Mouse (Mus musculus): Measurements from ENCODE around the gene P2rx7. TPM values are rescaled to one million over a fixed set of nuclear protein-coding genes. Genes with fewer than 3 reads are reported as not detected.

P2rx7 gene
- polyA plus RNA-seq, 1 experiment from 2014 or later = 1.3 TPM

DNA sequence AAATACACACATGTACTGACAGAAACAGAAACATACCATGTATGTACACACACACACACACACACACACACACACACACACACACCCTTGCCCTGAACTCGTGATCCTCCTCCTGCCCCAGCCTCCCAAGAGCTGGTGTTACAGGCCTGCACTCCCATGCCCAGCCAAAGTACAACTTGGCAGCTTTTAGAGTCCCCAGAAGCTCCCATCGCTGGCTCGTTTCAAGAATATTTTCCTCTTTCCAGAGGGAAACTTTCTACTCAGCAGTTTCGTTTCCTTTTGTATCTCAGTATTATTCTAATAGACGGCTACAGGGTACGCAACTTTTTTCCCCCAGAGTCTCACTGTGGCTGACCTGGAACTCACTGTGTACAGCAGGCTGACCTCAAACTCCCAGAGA lies 58.4 kb downstream of the P2rx7 start:
- H3K27ac ChIP-seq (ENCODE audit: low read depth, low read length) = no peak overlapping the region
- H3K4me1 ChIP-seq (replicated peaks; ENCODE audit: control insufficient read depth, insufficient read depth, low read length) = peaks cover 41% of the 10 kb centered on the region
- WGBS = 75% methylated on average over 6 of the region's 6 CpGs

DNA sequence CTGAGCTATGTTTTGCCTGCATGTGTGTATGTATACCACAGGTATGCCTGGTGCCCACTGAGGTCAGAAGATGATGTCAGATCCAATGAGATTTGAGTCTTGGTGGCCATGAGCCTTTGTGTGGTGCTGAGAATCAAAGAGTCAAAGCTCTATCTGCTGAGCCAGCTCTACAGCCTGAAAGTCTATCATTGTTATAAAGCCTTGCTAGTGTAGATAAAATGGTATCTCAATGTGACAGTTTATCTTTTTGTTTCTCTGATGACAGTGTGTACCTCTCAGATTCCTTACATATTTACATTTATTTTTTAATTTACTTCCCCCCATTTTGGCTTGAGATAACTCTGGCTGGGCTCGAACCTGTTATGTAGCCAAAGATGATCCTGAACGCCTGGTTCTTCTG lies 59.9 kb downstream of the P2rx7 start:
- Histone ChIP-seq H3K27ac (ENCODE audit: low read depth, low read length) (no peak overlapping the region), H3K27me3 (replicated peaks; ENCODE audit: control insufficient read depth, insufficient read depth, low read length) (no peaks in the 10 kb centered on the region), H3K36me3 (ENCODE audit: control insufficient read depth, insufficient read depth, low read length) (no peaks in the 10 kb centered on the region), H3K4me3 (ENCODE audit: low read depth, low read length) (no peak overlapping the region), H3K9ac (ENCODE audit: low read depth, low read length) (no peak overlapping the region), H3K9me3 (ENCODE audit: control insufficient read depth, low read length) (no peaks in the 10 kb centered on the region), H3K4me2 (no peak overlapping the region), H3K4me1 (replicated peaks; ENCODE audit: control insufficient read depth, insufficient read depth, low read length) (peaks cover 37% of the 10 kb centered on the region)
- DNase-seq (ENCODE audit: low spot score) = no peak
- ATAC-seq (replicated peaks; ENCODE audit: low FRiP score) = no peak
- 63% methylated on average over 2 of the region's 2 CpGs for WGBS

More for the DNA sequence above, 58.4 kb downstream of the P2rx7 start:
- Histone ChIP-seq H3K9ac (ENCODE audit: low read depth, low read length) (no peak overlapping the region), H3K27me3 (replicated peaks; ENCODE audit: control insufficient read depth, insufficient read depth, low read length) (no peaks in the 10 kb centered on the region), H3K9me3 (ENCODE audit: control insufficient read depth, low read length) (no peaks in the 10 kb centered on the region), H3K4me2 (no peak overlapping the region), H3K36me3 (ENCODE audit: control insufficient read depth, insufficient read depth, low read length) (no peaks in the 10 kb centered on the region), H3K4me3 (ENCODE audit: low read depth, low read length) (no peak overlapping the region)
- DNase-seq (ENCODE audit: low spot score) = no peak
- ATAC-seq (replicated peaks; ENCODE audit: low FRiP score) = no peak

DNA sequence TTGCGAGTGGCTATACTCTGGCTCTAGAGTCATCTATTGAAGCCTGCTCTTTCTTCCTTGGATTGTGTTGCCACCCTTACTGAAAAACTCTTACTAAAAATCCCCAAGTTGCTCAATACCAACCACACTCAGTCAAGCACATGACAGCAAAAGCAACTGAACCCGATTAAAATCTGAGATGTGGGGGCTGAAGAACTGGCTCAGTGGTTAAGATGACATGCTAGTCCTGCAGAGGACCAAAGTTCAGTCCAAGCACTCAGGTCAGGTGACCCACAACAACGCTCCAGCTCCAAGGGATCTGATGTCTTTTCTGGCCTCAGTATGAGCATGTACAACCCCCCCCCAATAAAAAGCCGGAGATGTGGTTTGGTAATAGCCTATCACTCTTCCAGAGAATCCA lies 60.9 kb downstream of the P2rx7 start:
- no peak overlapping the region for H3K4me2 ChIP-seq
- peaks cover 34% of the 10 kb centered on the region for H3K4me1 ChIP-seq (replicated peaks; ENCODE audit: control insufficient read depth, insufficient read depth, low read length)
- 78% methylated on average over 4 of the region's 4 CpGs for WGBS
- H3K9ac ChIP-seq (ENCODE audit: low read depth, low read length) = no peak overlapping the region
- no peaks in the 10 kb centered on the region for H3K9me3 ChIP-seq (ENCODE audit: control insufficient read depth, low read length)
- no peaks in the 10 kb centered on the region for H3K27me3 ChIP-seq (replicated peaks; ENCODE audit: control insufficient read depth, insufficient read depth, low read length)
- DNase-seq (ENCODE audit: low spot score) = no peak
- ATAC-seq (replicated peaks; ENCODE audit: low FRiP score) = no peak
- no peak overlapping the region for H3K27ac ChIP-seq (ENCODE audit: low read depth, low read length)
- no peaks in the 10 kb centered on the region for H3K36me3 ChIP-seq (ENCODE audit: control insufficient read depth, insufficient read depth, low read length)
- no peak overlapping the region for H3K4me3 ChIP-seq (ENCODE audit: low read depth, low read length)

DNA sequence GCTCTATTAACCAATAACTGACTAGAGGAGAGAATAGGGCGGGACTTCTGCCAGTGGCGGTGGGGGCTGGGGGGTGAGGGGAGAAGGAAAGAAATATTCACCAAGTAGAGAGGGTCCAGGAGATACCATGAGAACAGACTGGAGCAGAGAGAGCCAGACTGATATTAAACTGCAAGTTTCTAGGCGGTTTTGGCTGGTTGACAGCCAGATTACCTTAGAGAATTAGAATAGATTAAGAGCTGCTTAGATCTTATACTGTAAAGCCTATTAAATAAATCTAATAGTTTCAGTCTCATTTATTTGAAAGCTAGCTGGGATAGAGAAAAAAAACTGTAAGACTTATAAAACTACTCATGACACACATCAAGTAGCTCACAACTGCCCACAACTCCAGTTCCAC lies 61.5 kb downstream of the P2rx7 start:
- H3K4me1 ChIP-seq (replicated peaks; ENCODE audit: control insufficient read depth, insufficient read depth, low read length) = peaks cover 32% of the 10 kb centered on the region
- H3K27ac ChIP-seq (ENCODE audit: low read depth, low read length) = no peak overlapping the region
- no peak for ATAC-seq (replicated peaks; ENCODE audit: low FRiP score)

DNA sequence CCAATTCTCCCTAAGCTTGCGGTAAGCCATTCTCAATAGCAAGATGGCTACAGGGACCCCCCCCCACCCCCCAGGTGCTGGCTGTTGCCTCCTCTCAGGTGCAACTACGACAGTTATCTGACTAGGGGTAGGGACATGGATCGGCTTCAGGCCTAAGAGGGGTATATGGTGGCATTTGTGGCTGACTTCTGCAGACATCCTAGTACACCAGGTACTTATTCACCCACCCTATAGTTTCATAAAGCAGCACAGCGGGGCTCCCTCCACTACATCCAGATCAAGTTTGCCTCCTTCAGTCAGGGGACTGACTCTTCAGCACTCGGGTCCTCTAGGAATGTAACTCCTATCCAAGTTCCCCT lies 63.2 kb downstream of the P2rx7 start:
- no peaks in the 10 kb centered on the region for H3K27me3 ChIP-seq (replicated peaks; ENCODE audit: control insufficient read depth, insufficient read depth, low read length)
- 38% methylated on average over 5 of the region's 5 CpGs for WGBS
- no peaks in the 10 kb centered on the region for H3K9me3 ChIP-seq (ENCODE audit: control insufficient read depth, low read length)
- no peak for DNase-seq (ENCODE audit: low spot score)
- H3K9ac ChIP-seq (ENCODE audit: low read depth, low read length) = peak overlapping the region; percentile 82
- H3K4me2 ChIP-seq = peak overlapping the region; percentile 99
- peak overlapping the region; percentile 84; the same call in 1 of the 2 replicates for H3K27ac ChIP-seq (ENCODE audit: low read depth, low read length)
- ATAC-seq (replicated peaks; ENCODE audit: low FRiP score) = peak; percentile 38
- H3K4me1 ChIP-seq (replicated peaks; ENCODE audit: control insufficient read depth, insufficient read depth, low read length) = peaks cover 22% of the 10 kb centered on the region
- H3K4me3 ChIP-seq (ENCODE audit: low read depth, low read length) = peak overlapping the region; percentile 75
- H3K36me3 ChIP-seq (ENCODE audit: control insufficient read depth, insufficient read depth, low read length) = no peaks in the 10 kb centered on the region

More for the DNA sequence above, 61.5 kb downstream of the P2rx7 start:
- Histone ChIP-seq H3K36me3 (ENCODE audit: control insufficient read depth, insufficient read depth, low read length) (no peaks in the 10 kb centered on the region), H3K9ac (ENCODE audit: low read depth, low read length) (no peak overlapping the region), H3K4me3 (ENCODE audit: low read depth, low read length) (no peak overlapping the region), H3K4me2 (no peak overlapping the region), H3K27me3 (replicated peaks; ENCODE audit: control insufficient read depth, insufficient read depth, low read length) (no peaks in the 10 kb centered on the region), H3K9me3 (ENCODE audit: control insufficient read depth, low read length) (no peaks in the 10 kb centered on the region)
- DNase-seq (ENCODE audit: low spot score) = no peak
- 68% methylated on average over 3 of the region's 3 CpGs for WGBS

DNA sequence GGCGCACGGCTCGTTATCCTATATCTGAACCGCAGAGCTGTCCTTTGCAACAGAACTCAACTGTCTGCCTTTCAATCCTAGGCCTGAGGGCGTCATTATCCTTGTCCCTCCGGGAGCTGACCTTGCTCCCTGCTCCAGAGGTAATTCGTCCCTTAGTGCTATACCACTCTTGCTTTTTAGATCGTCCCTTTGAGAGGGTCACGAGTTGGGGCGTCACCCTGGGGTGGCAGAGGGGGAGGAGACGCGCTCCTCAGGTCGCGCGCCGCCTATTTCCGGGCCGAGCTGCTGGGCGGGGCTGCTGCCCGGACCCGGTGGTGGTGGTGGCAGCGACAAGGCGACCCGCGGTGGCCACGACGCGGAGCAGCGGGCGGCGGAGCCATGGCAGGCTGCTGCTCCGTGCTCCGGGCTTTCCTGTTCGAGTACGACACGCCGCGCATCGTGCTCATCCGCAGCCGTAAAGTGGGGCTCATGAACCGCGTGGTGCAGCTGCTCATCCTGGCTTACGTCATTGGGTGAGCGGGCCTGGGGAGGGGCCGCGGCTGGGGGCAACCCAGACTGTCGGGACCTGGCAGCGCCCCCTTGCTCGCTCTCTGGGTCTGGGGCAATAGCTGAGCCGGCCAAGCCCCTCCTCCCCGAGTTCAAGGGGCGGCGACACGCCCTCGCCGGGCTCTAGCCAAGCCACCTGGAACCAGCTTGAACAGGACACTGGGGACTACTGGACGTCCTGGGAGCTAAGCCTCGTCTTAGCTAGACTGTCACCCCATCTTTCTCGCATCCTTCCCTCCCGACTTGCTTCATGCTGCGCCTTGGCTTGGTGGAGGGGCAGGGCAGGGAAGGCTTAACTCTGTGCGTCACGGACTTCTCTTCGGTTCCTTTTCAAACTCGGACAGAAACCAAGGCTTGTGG lies 63.8 kb downstream of the P2rx7 start, which contains the start of gene P2rx4:
P2rx4 (plus strand) TSS at position 269 of the 906 bp plus-strand sequence.
- WGBS = under 1% methylated on average over 65 of the region's 66 CpGs
- no peaks in the 10 kb centered on the region for H3K9me3 ChIP-seq (ENCODE audit: control insufficient read depth, low read length)
- H3K4me3 ChIP-seq (ENCODE audit: low read depth, low read length) = peak within 1 kb of the TSS; percentile 75
- H3K27ac ChIP-seq (ENCODE audit: low read depth, low read length) = peak within 1 kb of the TSS; percentile 84
- DNase-seq (ENCODE audit: low spot score) (peak; percentile 84), ATAC-seq (replicated peaks; ENCODE audit: low FRiP score) (peak; percentile 87)
- H3K4me2 ChIP-seq = peak within 1 kb of the TSS; percentile 99
- H3K9ac ChIP-seq (ENCODE audit: low read depth, low read length) = peak within 1 kb of the TSS; percentile 82
- H3K27me3 ChIP-seq (replicated peaks; ENCODE audit: control insufficient read depth, insufficient read depth, low read length) = no peaks in the 10 kb centered on the region
- H3K36me3 ChIP-seq (ENCODE audit: control insufficient read depth, insufficient read depth, low read length) = no peaks in the 10 kb centered on the region
- H3K4me1 ChIP-seq (replicated peaks; ENCODE audit: control insufficient read depth, insufficient read depth, low read length) = peaks cover 22% of the 10 kb centered on the region

DNA sequence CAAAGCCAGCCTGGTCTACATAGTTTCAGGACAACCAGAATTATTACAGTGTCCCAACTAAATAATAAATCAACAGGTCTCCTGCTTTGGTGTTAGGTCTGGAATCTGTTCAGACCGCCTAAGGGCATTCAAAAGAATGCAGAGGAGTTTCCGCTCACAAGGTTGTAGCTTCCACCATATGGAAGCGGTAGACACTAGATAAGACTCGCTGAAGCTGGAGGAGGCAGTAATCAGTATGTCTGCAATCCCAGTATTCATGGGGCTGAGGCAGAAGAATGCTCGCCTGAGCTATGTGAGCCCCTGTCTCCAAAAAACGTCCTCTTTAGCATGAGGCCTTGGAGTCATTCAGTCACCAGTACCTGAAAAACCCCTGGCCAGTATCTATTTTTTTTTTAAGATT lies 65.1 kb downstream of the P2rx7 start:
- no peak overlapping the region for H3K9ac ChIP-seq (ENCODE audit: low read depth, low read length)
- peak; percentile 62 for ATAC-seq (replicated peaks; ENCODE audit: low FRiP score)
- H3K4me1 ChIP-seq (replicated peaks; ENCODE audit: control insufficient read depth, insufficient read depth, low read length) = peaks cover 17% of the 10 kb centered on the region
- H3K36me3 ChIP-seq (ENCODE audit: control insufficient read depth, insufficient read depth, low read length) = no peaks in the 10 kb centered on the region
- H3K27ac ChIP-seq (ENCODE audit: low read depth, low read length) = no peak overlapping the region; the same call in 1 of the 2 replicates
- no peak for DNase-seq (ENCODE audit: low spot score)
- no peaks in the 10 kb centered on the region for H3K9me3 ChIP-seq (ENCODE audit: control insufficient read depth, low read length)
- peak overlapping the region; percentile 99; the same call in 1 of the 2 replicates for H3K4me2 ChIP-seq
- H3K4me3 ChIP-seq (ENCODE audit: low read depth, low read length) = no peak overlapping the region
- 37% methylated on average over 6 of the region's 6 CpGs for WGBS
- no peaks in the 10 kb centered on the region for H3K27me3 ChIP-seq (replicated peaks; ENCODE audit: control insufficient read depth, insufficient read depth, low read length)

DNA sequence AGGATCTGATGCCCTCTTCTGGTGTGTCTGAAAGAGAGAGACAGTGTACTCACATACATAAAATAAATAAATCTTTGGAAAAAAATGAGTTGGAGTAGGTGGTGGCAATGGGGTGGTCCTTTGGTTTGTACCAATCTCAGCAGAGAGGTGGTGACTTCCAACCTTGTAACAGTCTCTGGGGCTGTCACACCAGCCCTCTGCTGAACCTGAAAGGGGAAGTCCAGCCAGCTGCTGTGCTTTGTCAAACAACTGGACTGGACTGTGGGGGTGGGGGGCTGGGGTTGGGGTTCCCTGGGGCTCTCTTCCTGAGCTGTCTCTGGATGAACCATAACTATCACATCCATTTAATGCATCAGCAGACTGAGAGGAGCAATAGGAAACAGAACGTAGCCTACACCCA lies 72.0 kb downstream of the P2rx7 start:
- Histone ChIP-seq H3K4me3 (ENCODE audit: low read depth, low read length) (no peak overlapping the region), H3K36me3 (ENCODE audit: control insufficient read depth, insufficient read depth, low read length) (peaks cover 3% of the 10 kb centered on the region; the same call in 1 of the 2 replicates), H3K4me2 (no peak overlapping the region), H3K9me3 (ENCODE audit: control insufficient read depth, low read length) (no peaks in the 10 kb centered on the region), H3K9ac (ENCODE audit: low read depth, low read length) (no peak overlapping the region), H3K27me3 (replicated peaks; ENCODE audit: control insufficient read depth, insufficient read depth, low read length) (no peaks in the 10 kb centered on the region), H3K4me1 (replicated peaks; ENCODE audit: control insufficient read depth, insufficient read depth, low read length) (no peaks in the 10 kb centered on the region), H3K27ac (ENCODE audit: low read depth, low read length) (no peak overlapping the region)
- DNase-seq (ENCODE audit: low spot score) = no peak
- no peak for ATAC-seq (replicated peaks; ENCODE audit: low FRiP score)
- 78% methylated on average over 1 of the region's 1 CpGs for whole genome bisulfite sequencing

DNA sequence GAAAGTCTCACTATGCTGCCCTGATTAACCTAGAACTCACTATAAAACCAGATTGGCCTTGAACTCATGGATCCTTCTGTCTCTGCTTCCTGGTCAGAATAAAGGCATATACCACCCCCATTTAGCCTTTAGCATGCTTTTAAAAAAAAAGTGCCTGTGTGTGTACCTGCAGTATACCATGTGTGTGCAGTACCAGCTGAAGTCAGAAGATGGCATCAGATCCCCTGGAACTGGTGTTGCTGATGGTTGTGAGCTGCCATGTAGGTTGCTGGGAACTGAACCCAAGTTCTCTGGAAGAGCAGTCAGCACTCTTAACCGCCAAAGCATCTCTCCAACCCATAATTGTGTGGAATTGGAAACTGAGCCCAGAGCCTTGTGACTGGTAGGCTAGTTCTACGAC lies 73.1 kb downstream of the P2rx7 start:
- H3K9me3 ChIP-seq (ENCODE audit: control insufficient read depth, low read length) = no peaks in the 10 kb centered on the region
- no peak for ATAC-seq (replicated peaks; ENCODE audit: low FRiP score)
- peaks cover 3% of the 10 kb centered on the region; the same call in 1 of the 2 replicates for H3K36me3 ChIP-seq (ENCODE audit: control insufficient read depth, insufficient read depth, low read length)
- H3K27me3 ChIP-seq (replicated peaks; ENCODE audit: control insufficient read depth, insufficient read depth, low read length) = no peaks in the 10 kb centered on the region
- no peaks in the 10 kb centered on the region for H3K4me1 ChIP-seq (replicated peaks; ENCODE audit: control insufficient read depth, insufficient read depth, low read length)
- 95% methylated on average over 2 of the region's 2 CpGs for WGBS
- no peak overlapping the region for H3K9ac ChIP-seq (ENCODE audit: low read depth, low read length)
- H3K27ac ChIP-seq (ENCODE audit: low read depth, low read length) = no peak overlapping the region
- no peak overlapping the region for H3K4me2 ChIP-seq
- no peak overlapping the region for H3K4me3 ChIP-seq (ENCODE audit: low read depth, low read length)
- no peak for DNase-seq (ENCODE audit: low spot score)
